Mouse (Mus musculus) 3T3-L1 (cell line): ENCODE data around the gene Inpp5k.
"Not testable (repeated sequence)": the region's sequence is repeated elsewhere in the genome, so short reads cannot be mapped to it uniquely, and the experiment has no call there.

Experiments used
- DNase-seq: peaks from one replicate; pipeline ENCODE4 v3.0.0-alpha.2; 2015; ENCODE audit warnings: low read depth, low spot score

Gene Inpp5k

GRCm38 (mm10) chr11:75630645-75631229 is at the start of gene Inpp5k:
Inpp5k (plus strand) TSS chr11:75630988.
- DNase-seq: peak; percentile 98

GRCm38 (mm10) chr11:75581495-75582149 is 49.2 kb upstream of the Inpp5k start:
- DNase-seq: no peak

GRCm38 (mm10) chr11:75583521-75583920 is 47.3 kb upstream of the Inpp5k start:
- no peak for DNase-seq

- no peak for DNase-seq
These were observed 45.7 kb upstream of the Inpp5k start for GRCm38 (mm10) chr11:75585061-75585460.

GRCm38 (mm10) chr11:75585978-75586377 is 44.8 kb upstream of the Inpp5k start:
- no peak for DNase-seq

- no peak for DNase-seq
These were observed 43.8 kb upstream of the Inpp5k start for GRCm38 (mm10) chr11:75586963-75587362.

GRCm38 (mm10) chr11:75587493-75588284 is 43.1 kb upstream of the Inpp5k start, which contains the start of gene Pitpna:
Pitpna (plus strand) TSS chr11:75588097.
- DNase-seq: peak; percentile 90

- DNase-seq: peak; percentile 36
These were observed 42.4 kb upstream of the Inpp5k start for GRCm38 (mm10) chr11:75588285-75588941.

- DNase-seq: peak; percentile 78
These were observed 38.2 kb upstream of the Inpp5k start for GRCm38 (mm10) chr11:75592612-75593011.

GRCm38 (mm10) chr11:75594431-75594830 is 36.4 kb upstream of the Inpp5k start:
- DNase-seq: no peak

GRCm38 (mm10) chr11:75595404-75595803 is 35.4 kb upstream of the Inpp5k start:
- no peak for DNase-seq

- no peak for DNase-seq
These were observed 35.0 kb upstream of the Inpp5k start for GRCm38 (mm10) chr11:75595816-75596215.

GRCm38 (mm10) chr11:75596726-75597255 is 34.0 kb upstream of the Inpp5k start:
- no peak for DNase-seq

GRCm38 (mm10) chr11:75598004-75598403 is 32.8 kb upstream of the Inpp5k start:
- no peak for DNase-seq

GRCm38 (mm10) chr11:75599802-75600201 is 31.0 kb upstream of the Inpp5k start:
- DNase-seq: not testable (repeated sequence)

GRCm38 (mm10) chr11:75604826-75605225 is 26.0 kb upstream of the Inpp5k start:
- no peak for DNase-seq

GRCm38 (mm10) chr11:75605318-75605717 is 25.5 kb upstream of the Inpp5k start:
- no peak for DNase-seq

- no peak for DNase-seq
These were observed 22.0 kb upstream of the Inpp5k start for GRCm38 (mm10) chr11:75608776-75609175.

GRCm38 (mm10) chr11:75610021-75610420 is 20.8 kb upstream of the Inpp5k start:
- no peak for DNase-seq

- DNase-seq: no peak
These were observed 16.0 kb upstream of the Inpp5k start for GRCm38 (mm10) chr11:75614769-75615168.

GRCm38 (mm10) chr11:75615556-75615955 is 15.2 kb upstream of the Inpp5k start:
- DNase-seq: no peak

- DNase-seq: no peak
These were observed 11.7 kb upstream of the Inpp5k start for GRCm38 (mm10) chr11:75619133-75619532.
